Mouse (Mus musculus) kidney, postnatal 4 days (tissue): ENCODE data around the gene E330034G19Rik.
"Not testable (repeated sequence)": the region's sequence is repeated elsewhere in the genome, so short reads cannot be mapped to it uniquely, and the experiment has no call there.

ENCODE experiments used
- DNase-seq, 2 experiments: peaks; one replicate each; pipeline ENCODE4 v3.0.0; 2021; ENCODE audit warnings: mixed read lengths in 2 of 2

E330034G19Rik gene

DNA sequence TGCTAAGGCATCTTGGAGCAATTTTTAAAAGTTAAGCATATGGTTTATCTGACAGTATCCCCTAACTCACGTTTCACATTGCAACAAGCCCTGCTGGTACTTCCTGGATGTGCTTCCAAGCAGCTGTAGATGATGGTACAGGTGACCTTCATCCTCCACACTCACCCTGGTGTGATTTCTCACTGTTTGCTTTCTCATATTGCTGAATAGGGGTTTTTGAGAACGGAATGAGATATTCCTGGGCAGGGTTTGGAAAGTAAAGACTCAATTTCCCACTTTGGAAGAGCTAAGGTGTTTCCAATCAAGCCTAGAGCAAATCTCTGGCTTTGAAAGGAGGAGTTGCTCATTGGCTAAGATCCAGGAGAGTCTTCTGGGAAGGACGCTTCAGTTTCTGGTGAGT is at the start of gene E330034G19Rik:
Gene E330034G19Rik (plus strand): TSS at position 301 of the 400 bp plus-strand sequence.
- DNase-seq: no peak

DNA sequence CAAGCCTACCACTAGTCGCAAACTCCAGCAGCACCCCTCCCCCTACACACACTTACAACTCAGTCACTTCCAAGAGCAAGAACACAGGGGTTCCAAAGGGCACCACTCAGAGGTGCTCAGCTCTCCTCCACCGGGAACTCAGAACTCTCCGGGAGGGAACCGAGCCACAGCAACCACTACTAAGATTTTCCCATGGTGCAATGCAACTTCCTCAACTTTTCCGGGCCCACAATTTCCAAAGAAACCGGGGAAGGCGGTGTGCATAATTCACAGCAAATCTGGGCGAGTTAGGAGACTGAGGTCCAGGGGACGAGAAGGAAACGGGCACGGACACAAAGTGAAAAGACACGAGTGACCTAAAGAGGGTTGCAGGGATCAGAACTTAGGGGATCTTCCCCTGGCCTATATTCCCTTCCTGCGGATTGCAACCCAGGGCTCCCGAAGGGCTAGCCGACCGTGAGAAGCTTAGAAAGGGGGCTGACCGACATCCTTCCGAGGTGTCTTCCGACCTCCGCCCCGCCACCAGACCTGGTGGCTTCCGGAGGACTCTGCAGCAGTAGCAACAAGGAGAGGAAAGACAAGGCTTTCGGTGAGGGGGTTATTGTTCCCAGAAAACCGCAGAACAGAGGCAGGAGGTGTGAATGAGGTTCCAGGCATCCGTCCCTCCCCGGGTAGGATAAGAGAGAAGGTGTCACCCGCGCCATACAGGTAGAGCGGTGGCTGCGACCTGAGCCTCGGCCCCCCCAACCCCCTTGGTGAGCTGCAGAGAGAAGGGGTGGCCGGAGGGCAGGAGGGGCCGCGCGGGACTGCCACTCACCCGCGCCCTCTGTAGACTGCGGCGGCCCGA is 48.5 kb upstream of the E330034G19Rik start:
- peak; percentile 57 to 72 for DNase-seq

DNA sequence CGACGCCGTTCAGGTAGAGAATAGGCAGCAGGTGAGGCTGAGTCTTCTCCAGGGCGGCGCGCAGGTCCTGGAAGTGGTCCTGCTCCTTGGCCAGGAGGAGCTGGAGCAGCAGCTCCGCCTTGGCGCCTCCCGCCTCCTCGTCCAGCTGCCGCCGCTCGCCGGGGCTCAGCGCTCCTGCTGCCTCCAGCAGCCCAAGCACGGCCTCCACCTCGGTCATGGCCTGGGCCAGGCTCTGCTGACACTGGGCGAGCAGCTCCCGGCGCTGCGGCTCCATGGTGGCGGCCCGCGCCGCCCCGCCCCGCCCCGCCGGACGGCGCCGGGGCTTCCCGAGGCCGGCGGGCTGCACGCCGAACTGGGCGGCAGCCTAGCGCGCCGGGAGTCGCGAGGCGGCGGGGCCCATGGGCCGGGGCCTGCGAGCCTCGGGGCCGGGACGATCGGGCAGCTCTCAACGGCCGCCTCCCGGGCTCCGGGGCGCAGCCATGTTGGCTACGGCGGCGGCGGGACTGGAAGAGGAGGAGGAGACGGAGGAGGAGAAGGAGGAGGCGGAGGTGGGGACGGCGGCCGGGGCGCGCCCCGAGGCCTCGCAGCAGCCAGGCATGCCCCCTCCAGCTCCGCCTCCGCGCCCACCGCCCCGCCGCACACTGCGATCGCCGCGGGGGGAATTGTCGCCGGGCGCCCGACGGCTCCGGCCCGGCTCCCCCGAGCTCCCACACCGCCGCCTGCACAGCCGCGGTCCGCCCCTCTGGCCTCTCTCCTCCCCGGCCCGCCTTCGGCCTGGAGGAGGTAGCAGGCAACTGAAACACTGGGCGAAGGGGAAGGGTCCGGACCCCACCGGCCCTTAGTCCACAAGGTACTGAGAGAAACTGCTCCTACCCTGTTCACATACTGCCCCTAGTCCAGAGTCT is 47.6 kb upstream of the E330034G19Rik start, which contains the start of gene Dlg5:
Gene Dlg5 (minus strand): TSS at position 744 of the 905 bp plus-strand sequence.
- DNase-seq: peak; percentile 82 to 86

DNA sequence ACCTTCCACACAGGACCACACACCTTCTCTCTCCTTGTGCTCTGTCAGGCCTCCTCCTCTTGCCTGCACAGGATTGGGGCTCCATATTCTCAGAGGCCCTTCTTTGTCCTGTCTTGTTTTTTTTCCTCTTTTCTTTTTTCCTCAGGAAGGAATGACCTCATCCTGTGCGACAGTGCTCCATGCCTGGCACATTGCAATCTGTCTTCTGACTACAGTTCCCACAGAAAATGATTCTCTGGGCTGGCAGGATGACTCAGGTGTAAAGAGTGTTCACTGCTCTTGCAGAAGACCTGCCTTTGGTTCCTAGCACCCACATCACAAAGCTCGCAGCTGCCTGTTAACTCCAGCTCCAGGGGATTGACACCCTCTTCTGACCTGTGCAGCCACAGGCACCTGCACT is 43.1 kb upstream of the E330034G19Rik start:
- no peak for DNase-seq

DNA sequence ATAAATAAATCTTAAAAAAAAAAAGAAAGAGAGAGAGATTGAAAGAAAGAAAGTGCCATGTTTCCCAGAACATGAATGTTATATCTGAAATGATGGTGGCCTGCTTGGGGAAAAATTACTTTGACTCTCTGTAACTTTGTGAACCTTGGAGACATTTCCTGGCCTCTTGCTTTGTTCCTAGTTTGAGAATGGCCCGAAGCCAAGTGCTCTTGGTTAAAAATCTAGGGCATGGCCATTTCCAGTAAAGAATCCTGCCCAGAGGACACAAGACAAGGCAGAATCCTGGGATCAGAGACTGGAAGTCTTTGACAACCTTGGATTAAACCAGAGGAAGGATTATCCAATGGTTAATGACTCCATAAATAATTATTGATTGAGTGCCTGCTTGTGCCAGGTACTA is 41.7 kb upstream of the E330034G19Rik start:
- no peak for DNase-seq

DNA sequence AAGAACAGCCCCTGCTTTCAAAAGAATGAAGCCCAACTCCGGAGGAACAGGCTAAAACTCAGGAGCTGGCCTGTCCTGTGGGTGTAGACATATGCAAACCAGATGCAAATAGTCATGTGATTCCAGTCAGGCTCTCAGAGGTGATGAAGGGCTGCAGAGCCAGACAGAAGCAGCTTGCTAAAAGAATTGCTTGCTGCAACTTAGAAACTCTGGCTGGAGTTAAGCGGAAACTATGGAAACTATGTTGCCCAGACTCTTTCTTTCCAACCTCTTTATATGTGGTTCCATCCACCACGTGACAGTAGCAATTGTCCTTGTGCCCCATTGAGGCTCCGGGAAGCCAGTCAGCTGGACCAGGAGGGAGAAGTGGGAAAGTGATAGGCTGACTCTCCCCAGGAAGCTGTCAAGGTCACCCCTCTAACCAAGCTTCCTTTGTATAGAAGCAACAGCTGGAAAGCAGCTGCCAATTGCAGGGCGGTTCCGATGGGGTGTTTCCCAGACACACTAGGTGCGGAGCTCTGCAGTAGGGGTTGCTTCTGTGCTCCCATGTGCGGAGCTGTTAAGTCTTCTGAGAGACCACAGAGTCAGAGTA is 39.3 kb upstream of the E330034G19Rik start:
- DNase-seq: peak; percentile 42 to 63

DNA sequence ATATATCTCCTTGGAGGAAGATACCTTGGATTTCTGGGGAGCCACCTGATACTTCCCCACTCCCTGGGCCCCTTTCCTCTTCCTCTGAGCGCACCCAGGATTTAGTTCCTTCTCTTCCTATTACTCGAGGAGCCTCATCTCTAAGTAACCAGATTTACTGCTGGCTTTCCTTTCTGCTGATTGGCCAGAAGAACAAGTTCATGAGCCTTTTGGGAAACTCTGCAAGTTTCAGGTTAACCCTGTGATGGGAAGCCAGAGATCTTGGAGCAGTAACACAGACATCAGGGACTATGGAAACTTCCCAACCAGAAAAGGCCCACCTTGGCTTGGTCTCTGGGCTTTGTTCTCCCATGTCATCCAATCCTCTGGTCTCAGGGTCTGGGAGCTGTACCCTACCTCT is 37.1 kb upstream of the E330034G19Rik start:
- no peak for DNase-seq

DNA sequence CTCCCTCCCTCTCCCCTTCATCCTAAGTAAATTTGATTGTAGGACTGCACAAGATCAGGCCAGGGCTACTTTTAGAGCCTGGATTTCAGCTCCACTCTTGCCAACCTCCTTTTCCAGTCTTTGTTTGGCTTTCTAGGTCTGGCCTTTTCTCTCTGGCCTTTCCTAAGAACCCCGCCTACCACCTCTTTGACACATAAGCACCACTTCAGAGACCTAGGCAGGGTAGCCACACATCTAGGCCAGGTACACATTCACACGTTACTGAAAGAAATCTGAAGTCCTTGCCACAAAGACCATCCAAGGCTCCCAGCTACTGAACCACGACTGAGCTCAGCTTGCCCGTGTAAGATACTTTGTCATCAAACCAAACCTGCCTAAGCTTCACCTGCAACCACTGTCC is 32.6 kb upstream of the E330034G19Rik start:
- no peak for DNase-seq

DNA sequence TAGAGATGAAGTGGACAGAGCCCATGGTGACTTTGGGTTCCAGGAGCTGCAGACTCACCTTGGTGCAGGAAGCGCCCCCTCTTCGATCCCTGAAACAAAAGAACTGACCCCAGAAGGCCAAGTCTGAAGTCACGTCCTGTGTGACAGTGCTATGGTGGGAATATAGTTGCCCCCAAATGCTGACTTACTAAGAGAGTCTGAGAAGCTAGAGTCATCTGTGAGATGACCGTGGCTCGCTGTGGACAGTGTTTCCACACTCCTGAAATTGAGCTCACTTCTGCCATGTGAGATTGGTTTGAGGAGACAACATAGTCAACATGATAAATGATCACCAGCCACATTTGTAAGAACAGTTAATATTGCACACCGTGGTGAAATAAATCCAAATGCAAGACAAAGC is 30.6 kb upstream of the E330034G19Rik start:
- no peak for DNase-seq

DNA sequence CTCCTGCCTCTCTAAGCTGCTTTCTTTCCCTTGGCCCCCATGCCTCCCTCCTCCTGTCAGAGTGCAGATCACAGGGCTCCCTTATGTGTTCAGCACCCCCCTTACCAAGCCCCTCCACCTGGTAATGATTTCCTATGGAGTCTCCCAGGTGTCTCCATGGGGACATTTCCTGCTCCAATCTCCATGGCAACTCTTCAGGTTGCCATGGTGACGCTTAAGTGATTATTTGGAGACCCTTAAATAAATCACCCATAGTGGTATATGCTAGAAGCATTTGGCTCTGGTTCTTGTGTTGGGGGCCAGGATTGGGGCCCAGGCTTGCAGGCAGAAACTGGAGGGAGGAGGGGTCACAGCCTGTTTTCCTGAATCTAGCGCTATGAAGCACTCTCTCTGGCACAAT is 30.1 kb upstream of the E330034G19Rik start:
- no peak for DNase-seq

DNA sequence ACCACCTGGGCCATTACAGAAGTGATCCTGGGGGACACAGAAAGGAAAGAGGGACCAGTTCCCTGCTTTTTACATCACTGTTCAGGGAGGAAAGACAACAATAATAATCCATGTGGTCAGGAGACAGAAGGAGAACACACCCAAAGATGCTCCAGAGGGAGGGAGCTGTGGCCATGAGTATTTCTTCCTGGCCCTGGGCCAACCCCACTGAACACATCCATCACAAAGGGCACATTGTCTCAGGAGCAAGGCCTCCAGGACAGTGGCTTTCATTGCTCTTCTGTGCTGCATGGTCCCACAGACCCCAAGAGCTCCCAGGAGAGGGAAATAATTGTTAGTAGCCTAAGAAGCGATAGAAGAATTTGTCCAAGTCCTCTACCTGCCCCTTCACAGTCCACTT is 23.4 kb upstream of the E330034G19Rik start:
- no peak for DNase-seq

DNA sequence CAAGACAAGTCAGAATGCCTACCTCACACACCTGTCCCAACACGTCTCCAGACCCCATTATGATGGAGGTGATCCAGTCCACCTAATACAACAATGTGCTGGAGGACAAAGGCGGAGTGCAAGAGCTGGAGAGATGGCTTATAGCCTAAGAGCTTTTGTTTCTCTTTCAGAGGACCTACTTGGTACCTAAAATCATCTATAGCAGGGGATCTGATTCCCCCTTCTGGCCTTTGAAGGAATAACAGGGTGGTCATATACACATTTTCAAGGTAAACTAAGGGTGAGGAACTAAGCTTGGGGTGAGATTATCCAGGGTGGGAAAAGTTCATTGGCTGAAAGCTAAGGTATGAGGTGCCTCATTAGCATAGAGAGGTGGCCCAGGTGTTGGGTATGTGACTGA is 19.4 kb upstream of the E330034G19Rik start:
- peak in 1 of 2 experiments; percentile 37 for DNase-seq

DNA sequence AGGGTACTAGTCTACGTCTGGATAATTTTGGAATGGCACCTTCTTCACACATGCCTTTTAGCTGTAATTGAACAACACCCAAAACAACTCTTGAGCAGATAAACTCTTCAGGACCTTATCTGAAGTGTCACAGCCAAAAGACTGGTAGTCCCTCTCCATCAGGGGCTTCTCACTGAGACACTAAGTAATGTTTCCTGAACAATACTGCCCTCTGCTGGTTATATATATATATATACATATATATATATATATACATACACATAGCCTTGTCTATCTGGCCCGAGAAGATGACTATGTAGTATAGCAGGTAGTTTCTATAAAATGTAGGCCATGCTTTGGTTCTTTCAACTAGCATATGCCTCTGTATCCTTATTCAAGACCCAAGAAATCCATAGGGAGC is 17.5 kb upstream of the E330034G19Rik start:
- no peak for DNase-seq

DNA sequence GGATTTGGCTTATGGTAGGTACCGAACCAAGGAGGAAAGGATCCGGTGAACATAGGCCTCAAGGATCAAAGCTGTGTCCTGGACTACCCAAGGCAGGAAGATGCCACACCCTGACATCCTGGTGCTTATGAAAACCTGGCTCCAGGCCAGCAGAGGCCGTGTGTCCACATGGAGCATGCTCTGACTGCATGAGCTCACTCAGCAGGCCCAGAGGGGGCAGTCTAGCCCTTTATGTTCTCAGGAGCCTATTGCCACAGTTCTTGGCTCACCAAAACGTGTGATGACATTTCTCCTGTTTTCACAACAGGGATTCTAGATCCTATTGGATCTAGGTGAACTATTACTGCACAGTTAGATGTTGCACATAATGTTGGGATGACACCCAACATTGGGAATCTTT is 11.7 kb upstream of the E330034G19Rik start:
- peak; percentile 12 to 28 for DNase-seq

DNA sequence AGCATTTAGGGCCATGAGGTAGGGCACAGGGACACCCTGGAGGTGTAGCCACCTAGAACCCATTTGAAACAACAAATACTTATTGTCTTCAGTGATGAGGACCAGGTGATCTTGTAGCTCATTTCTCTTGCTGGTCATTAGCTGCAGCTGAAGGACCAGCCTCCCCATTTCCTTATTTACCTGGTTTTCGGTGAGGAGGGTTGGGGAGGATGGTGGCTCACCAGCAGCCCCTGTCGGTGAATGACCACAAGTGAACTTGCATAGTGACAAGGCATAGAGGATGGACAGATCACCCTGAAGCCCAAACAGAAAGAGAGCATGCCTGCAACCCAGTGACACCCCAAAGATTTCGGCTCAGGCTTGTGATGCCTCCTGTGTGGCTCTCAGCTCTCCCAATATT is 10.7 kb upstream of the E330034G19Rik start:
- no peak for DNase-seq

DNA sequence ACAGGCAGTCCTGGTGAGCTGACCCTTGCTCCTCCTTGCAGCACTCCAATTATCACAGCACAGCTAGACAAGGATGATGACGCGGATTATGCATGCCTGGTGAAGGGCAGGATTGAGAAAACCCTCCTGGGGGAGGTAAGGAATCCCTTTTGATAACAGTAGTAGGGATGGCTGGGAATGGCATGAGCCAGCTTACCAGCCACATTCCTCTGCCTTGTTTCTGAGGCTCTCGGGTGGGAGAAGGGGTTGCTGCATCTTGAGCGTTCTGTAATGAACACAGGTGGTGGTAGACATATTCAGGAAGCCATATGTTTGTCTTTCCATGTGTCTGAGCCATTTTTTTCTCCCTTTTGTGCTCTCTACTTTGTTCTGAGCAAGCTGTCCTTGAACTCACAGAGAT is 6.9 kb upstream of the E330034G19Rik start:
- no peak for DNase-seq

DNA sequence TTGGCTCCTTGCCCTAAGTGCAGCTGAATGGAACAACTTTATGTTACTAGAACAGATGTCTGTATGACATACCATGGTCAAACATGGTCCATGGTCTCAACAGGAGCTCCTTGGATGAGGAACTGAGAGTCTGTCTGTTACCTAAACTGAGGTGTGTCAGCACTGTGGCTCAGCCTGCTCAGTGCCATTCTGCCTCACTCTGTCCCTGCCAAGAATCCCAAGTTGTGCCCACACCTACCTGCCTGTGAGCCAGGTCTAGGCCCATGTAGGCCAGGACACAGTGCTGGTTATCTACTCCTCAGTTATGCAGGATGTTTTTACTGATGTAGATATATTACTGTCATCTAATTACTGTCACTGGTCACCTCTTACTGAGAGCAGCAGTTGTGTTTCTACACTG is 2.3 kb upstream of the E330034G19Rik start:
- no peak for DNase-seq

DNA sequence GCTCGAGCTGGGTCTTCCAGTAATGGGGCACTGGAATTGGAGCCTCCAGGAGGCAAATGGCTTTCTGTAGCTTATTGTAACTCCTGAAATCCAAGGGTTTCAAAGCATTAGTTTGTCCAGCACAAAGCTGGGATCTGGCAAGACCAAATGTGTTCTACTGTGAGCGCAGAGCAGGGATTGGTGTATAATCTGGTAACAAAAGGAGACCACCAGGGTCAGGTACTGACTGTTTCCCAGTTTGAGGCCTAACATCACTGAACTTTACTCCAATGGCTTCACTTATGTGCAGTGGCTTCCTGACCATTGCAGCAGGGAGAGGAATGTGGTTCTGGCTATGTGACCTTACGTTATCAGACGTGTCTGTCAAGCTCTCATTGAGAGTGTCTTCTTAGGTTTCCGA is 617 bp downstream of the E330034G19Rik start:
- DNase-seq: no peak

DNA sequence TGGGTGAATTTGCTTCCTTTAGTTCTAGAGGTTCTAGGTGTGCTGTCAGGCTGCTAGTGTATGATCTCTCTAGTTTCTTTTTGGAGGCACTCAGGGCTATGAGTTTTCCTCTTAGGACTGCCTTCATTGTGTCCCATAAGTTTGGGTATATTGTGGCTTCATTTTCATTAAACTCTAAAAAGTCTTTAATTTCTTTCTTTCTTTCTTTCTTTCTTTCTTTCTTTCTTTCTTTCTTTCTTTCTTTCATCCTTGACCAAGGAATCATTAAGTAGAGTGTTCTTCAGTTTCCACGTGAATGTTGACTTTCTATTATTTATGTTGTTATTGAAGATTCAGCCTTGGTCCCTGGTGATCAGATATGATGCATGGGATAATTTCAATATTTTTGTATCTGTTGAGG is 9.1 kb downstream of the E330034G19Rik start:
- peak in 1 of 2 experiments; percentile 14 for DNase-seq

DNA sequence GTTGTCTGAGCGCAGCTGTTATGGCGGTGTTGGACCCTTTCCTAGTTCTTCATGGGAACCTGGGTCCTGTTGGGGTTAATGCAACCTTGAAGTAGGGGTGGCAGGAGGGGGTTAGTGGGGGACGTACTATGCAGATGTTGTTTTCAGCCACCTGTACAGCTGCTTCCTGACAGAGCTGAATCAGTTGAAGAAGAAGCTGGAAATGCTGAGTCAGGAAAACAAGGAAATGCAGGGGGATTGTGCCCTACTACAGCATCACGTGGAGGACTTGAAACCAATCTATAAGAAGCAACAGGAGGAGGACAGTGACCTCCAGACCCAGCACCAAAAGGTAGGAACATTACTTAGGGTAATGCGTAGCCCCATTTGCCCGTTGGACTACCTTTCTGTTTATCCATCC is 13.7 kb downstream of the E330034G19Rik start:
- DNase-seq: no peak

DNA sequence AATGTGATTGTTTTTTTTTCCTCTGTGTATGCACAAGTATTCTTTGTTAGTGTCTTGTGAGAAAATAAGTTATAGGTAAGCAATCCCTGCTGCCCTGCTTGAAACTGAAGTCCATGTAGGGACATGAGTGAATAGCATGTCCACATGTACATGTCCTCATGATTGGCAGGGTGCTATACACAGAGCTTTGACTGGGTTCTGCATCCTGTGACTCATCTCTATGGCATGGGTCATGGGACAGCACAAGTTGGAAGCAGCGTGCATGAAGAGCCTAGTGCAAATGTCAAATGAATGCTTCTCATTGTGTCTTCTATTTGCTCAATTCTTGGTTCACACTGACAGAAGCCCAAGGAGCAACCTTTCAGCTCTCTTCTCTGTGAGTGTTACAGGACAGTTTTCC is 14.1 kb downstream of the E330034G19Rik start:
- no peak for DNase-seq

DNA sequence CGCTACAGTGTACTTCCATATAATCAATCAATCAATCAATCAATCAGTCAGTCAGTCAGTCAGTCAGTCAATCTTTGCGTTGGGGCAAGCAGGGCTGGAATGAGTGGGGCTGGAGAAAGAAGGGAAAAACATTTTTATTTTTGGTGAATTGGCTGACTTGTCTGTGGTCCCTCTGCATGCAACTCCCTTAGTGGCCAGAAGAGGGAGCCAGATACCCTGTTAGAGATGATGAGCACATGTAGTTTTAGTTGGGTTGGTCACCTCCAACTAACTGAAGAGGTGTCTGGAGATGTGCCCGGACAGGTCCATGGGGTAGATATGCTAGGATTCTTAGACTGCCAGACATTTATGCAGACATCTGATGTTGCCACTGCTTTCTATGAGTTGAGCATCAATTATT is 18.1 kb downstream of the E330034G19Rik start:
- peak; percentile 78 to 80 for DNase-seq

DNA sequence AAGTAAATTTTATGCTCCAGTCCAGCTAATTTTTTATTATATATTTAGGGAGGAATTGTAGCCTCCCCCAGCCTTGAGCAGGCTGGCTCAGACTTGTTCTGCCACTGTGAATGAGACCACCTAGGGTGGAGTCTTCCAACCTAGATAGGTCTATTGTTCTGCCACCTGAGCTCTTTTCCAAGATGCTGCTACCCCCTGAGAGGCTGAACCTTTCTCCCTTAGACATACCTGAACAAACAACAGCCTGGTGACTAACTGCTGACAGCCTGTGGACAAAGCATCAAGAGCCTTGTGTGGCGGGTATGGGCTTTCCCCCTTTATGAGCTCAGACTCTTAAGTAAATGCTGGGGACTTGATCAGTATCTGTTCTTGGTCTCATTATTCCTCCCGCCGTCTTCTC is 54.0 kb downstream of the E330034G19Rik start:
- DNase-seq: not testable (repeated sequence)
